Mouse (Mus musculus) T-helper 2 cell (primary cell): ENCODE measurements around the gene Rasl12.

ENCODE experiments used
- in situ Hi-C: fragments of 300-600 bp; cut with MboI, MseI; formaldehyde crosslinking; loops from one replicate; pipeline ENCODE4 v1.15.1; 2025; ENCODE audit warnings: high pct_unique_total_duplicates

Gene Rasl12

DNA sequence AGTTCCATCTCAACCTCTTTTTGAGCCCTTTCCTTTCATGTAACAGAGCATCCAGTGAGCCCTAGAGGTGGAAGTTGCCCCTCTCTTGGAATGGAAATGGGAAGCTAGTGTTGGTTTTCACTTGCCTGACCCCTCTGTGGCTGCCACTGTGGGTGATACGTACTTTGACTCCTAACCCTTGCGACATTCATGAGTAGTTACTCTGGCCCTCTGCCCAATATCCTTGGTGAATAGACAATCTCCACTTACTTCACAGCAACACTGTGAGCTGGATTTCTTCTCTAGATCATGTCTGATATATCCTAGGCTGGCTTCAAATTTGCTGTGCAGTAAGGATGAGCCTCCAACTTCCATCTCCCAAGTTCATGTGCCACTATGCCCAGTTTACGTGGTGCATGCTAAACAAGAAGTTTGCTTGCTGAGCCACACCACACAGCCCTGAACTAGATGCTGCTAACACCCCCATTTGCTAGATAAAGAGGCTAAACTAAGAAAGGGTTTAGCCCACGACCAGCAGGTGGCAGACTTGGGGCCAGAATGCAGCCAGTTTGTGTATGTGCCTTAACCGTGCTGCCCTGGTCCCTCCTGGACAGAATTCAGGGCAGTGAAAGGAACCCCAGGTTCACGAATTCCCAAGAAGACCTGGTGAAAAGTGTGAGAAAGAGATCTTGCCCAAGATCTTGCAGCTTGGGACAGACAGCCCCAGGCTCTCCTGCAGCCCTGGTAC, 5.5 kb upstream of the Rasl12 start:
- in situ Hi-C loops, result no loop called here

DNA sequence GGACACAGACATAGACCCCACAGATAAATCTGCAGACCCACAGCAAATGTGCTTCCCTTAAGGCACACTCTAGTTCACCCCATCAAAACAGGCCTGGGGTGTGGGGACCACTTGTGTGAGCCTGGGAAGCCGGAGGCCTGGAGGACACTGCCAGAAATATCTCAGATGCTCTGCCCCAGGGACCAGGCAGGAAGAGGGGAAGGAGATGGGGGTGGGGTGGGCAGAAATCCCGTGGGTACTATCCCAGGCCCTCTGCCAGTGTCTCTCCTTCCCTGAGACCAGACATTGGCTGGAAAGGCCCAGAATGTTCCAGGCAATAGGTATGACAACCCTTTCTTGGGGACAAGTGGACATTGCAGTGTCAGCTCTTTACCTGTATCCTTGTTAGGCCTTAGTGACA, 4.7 kb upstream of the Rasl12 start:
- in situ Hi-C loops, result no loop called here

GRCm38 (mm10) chr9:65394360-65394759, 3.9 kb upstream of the Rasl12 start:
- in situ Hi-C loops, result no loop called here

GRCm38 (mm10) chr9:65399934-65400333, 1.6 kb downstream of the Rasl12 start:
- in situ Hi-C loops, result no loop called here

- in situ Hi-C loops, result no loop called here
Measured at GRCm38 (mm10) chr9:65404331-65405183, 6.3 kb downstream of the Rasl12 start.

- in situ Hi-C loops, result no loop called here
Measured at GRCm38 (mm10) chr9:65405184-65405449, 6.8 kb downstream of the Rasl12 start.

DNA sequence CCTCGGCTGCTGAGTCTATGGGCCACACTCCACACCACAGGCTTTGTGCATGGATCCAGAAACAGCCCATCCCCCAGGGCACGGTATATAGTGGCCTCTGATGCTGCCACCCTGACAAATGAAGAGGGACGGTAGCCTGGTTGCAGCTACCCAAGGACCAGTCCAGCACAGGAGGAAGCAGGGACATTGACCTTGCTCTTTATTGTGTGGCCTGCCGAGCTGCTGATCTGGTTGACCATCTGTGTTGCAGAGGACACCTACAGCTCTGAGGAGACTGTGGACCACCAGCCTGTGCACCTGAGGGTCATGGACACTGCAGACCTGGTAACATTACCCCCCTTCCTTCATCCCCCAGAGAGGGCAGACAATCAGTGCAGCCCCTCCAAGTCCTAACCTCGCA, 9.0 kb downstream of the Rasl12 start:
- in situ Hi-C loops, result no loop called here

DNA sequence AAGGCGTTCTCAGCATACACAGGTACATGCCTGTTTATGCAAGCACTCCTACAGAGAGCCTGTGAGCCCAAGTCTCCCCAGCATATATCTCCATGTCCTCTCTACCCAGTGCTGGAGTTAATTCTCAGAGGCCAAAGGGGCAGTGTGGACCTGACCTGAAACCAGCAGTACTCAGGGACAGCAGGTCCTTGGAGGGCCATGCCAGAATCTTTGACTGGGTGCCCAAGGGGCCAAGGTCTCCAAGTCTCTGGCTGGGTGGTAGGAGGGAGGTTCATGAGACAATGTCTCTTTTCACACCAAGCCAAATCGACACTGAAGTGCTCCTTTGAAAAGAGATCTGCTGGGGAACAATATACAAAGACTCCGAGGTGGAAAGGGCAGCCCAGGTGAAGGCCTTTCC, 9.6 kb downstream of the Rasl12 start:
- in situ Hi-C loops, result no loop called here

DNA sequence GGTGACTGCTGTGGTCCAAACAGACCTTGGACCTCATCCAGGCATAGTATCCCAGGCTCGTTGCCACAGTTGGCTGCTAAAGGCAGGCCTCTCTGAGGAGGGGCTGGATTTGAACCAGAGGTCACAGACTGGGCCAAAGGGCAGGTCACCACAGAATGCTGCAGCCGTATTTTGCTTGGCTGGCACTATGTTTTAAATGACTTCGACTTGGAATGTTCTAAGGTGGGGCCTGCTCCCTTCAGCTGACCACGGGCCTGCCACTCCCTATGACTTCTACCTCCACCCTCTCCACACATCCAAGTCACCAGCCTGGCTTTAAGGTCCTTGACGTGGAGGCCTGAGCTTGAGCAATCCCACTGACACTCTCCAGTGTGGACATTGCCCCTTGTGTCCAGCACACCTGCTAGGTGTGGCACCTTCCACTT, 10.6 kb downstream of the Rasl12 start:
- in situ Hi-C loops, result no loop called here

GRCm38 (mm10) chr9:65410378-65410777, 12.1 kb downstream of the Rasl12 start:
- in situ Hi-C loops, result no loop called here

DNA sequence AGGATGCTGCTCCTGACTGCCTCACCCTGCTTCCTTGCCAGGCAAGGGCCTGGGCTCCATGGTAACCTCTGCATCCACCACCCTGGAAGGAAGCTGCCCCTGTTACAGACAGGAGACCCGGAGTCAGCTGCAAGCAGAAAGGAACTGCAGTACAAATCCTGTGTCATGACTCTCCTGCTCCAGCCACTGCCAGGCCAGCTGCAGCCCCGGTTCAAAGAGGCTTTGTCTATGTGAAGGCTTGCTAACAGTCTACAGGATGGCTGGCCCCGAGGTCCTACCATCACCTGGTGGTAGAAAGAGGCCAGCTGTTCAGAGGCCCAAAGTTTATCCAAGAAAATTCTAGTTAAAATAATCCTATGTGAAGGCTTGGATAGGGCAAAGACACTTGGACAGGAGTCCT, 13.0 kb downstream of the Rasl12 start:
- in situ Hi-C loops, result no loop called here

GRCm38 (mm10) chr9:65417738-65418137, 19.4 kb downstream of the Rasl12 start:
- in situ Hi-C loops, result no loop called here

GRCm38 (mm10) chr9:65419633-65420032, 21.3 kb downstream of the Rasl12 start:
- in situ Hi-C loops, result loop anchor here (10.0 kb wide), 1 partner anchor 985 kb away; no protein-coding TSS in a partner anchor

GRCm38 (mm10) chr9:65422760-65423501, 24.6 kb downstream of the Rasl12 start, which contains the start of gene Slc51b:
Slc51b (minus strand) TSS chr9:65422955.
- in situ Hi-C loops, result loop anchor here (10.0 kb wide), 1 partner anchor 982 kb away; no protein-coding TSS in a partner anchor

DNA sequence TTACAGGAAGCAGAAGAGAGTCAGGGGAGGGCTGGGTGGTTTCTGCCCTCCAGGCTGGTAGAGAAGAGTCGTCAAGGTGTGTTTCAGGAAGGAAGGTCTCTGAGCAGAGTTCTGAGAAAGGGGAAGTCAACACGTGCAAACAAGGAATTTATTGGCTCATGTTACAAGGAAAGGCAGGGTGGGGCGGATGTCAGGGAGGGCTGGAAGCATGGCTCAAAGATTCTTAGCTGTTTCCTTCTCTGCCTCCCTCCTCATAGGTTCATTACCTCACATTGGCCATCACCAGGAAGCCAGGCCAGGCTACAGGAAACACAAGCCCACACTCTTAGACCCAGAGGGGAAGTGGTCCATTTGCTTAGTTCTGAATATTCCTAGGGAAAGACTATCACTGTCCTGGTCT, 26.1 kb downstream of the Rasl12 start:
- in situ Hi-C loops, result loop anchor here (10.0 kb wide), 1 partner anchor 980 kb away; no protein-coding TSS in a partner anchor

- in situ Hi-C loops, result loop anchor here (10.0 kb wide), 1 partner anchor 977 kb away; no protein-coding TSS in a partner anchor
Measured at GRCm38 (mm10) chr9:65427511-65427910, 29.2 kb downstream of the Rasl12 start.

DNA sequence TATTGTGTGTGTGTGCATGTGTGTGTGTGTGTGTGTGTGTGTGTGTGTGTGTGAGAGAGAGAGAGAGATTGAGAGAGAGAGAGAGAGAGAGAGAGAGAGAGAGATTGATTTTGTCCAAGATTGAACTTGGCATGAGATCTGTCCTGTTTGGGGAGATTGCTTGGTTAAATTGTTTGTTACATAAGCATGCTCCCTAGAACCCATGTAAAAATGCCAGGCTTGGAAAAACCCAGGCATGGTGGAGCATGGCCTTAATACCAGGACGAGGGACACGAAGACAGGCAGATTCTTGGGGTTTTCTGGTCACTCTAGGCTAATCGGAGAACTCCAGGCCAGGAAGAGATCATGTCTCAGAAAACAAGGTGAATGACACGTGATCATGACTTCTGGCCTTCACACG, 29.7 kb downstream of the Rasl12 start:
- in situ Hi-C loops, result loop anchor here (10.0 kb wide), 1 partner anchor 977 kb away; no protein-coding TSS in a partner anchor

DNA sequence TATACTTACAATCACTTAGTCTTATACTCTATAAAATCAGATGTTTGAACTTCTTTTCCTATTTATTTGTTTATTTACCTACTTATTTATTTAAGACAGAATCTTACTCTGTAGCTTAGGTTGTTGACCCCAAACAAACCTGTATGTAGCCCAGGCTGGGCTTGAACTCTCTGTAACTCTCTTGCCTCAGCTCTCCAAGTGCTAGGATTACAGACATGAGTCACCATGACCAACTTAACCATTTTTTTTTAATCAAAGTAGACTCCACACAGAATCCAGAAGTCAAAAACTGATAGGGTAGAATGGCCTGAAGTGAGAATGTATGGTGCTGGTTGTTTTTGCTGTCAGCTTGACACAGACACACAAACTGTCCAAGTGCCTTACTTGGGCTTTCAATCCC, 32.1 kb downstream of the Rasl12 start:
- in situ Hi-C loops, result no loop called here

GRCm38 (mm10) chr9:65430921-65431320, 32.6 kb downstream of the Rasl12 start:
- in situ Hi-C loops, result no loop called here

DNA sequence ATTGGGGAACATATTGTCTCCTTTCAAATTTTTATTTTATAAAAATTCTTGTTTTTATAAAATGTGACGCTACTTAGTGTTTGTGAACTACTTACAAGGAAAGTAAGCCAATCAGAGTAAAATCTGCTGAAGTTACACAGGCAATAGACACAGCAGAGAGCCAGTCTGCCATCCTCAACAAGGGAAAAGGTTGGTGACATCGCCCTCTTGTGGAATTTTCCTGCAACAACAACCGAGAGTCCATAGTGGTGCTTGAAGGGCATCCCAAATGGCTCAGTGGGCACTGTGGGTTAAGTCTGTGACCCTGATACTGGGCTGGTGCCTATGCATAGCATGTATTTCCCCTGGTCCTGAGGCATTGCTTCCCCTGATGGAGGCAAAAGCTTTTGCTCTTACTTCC, 33.9 kb downstream of the Rasl12 start:
- in situ Hi-C loops, result no loop called here

GRCm38 (mm10) chr9:65434140-65434539, 35.8 kb downstream of the Rasl12 start:
- in situ Hi-C loops, result no loop called here

DNA sequence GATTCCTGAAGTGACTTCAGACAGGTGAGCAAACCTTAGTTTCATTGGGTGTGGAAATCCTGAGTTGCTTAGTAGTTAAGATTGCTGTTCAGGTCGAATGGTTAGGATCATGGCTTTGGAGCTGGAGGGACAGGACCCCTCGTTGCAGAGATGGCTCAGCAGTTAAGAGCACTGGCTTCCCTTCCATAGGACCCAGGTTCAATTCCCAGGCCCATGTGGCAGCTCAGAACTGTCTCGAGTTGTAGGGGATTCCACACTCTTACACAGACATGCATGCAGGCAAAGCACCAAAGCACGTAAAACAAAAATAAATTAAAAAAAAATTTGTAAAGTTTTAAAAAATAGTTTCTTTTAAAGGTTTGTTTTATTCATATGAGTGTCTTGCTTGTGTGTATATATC, 36.9 kb downstream of the Rasl12 start:
- in situ Hi-C loops, result no loop called here
